ENCODE assay signal across 26 mouse cellular contexts in genomic region chr6:65798390-65798789, GRCm38 (mm10). TPM values are rescaled to one million over a fixed set of nuclear protein-coding genes. Genes with fewer than 3 reads are reported as not detected.
"Had no signal": no experiment of that assay in that cellular context is flagged by ENCODE, and none has a peak within 500 bp of the region (broad histone marks: within the 10 kb centered on the region; RNA-seq: fewer than 3 reads in every experiment).

No protein-coding gene starts in this region.

- H3K4me3 ChIP-seq: embryonic facial prominence, embryonic 10.5 days; embryonic facial prominence, embryonic 12.5 days; embryonic facial prominence, embryonic 13.5 days; embryonic facial prominence, embryonic 15.5 days; erythroblast, embryonic 14.5 days; forebrain, embryonic 10.5 days; forebrain, embryonic 12.5 days; forebrain, embryonic 13.5 days; forebrain, embryonic 15.5 days; gastrocnemius, adult 2 months; heart, adult 2 months had no signal

- H3K4me2 ChIP-seq: embryonic facial prominence, embryonic 12.5 days; embryonic facial prominence, embryonic 13.5 days; embryonic facial prominence, embryonic 15.5 days; forebrain, embryonic 12.5 days; forebrain, embryonic 13.5 days; forebrain, embryonic 15.5 days had no signal

- H3K27ac ChIP-seq: embryonic facial prominence, embryonic 10.5 days; embryonic facial prominence, embryonic 12.5 days; embryonic facial prominence, embryonic 13.5 days; embryonic facial prominence, embryonic 15.5 days; forebrain, embryonic 10.5 days; forebrain, embryonic 12.5 days; forebrain, embryonic 13.5 days; forebrain, embryonic 15.5 days; gastrocnemius, adult 2 months; heart, adult 2 months had no signal

- H3K9me3 ChIP-seq: embryonic facial prominence, embryonic 10.5 days; embryonic facial prominence, embryonic 12.5 days; embryonic facial prominence, embryonic 13.5 days; embryonic facial prominence, embryonic 15.5 days; forebrain, embryonic 10.5 days; forebrain, embryonic 12.5 days; forebrain, embryonic 13.5 days; forebrain, embryonic 15.5 days had no signal

- H3K36me3 ChIP-seq: forebrain, embryonic 12.5 days; forebrain, embryonic 15.5 days had no signal

- H3K9ac ChIP-seq: embryonic facial prominence, embryonic 12.5 days; embryonic facial prominence, embryonic 13.5 days; embryonic facial prominence, embryonic 15.5 days; forebrain, embryonic 12.5 days; forebrain, embryonic 13.5 days; forebrain, embryonic 15.5 days; forebrain, postnatal 0 days had no signal

- H3K4me1 ChIP-seq: embryonic facial prominence, embryonic 10.5 days; embryonic facial prominence, embryonic 12.5 days; embryonic facial prominence, embryonic 15.5 days; forebrain, embryonic 10.5 days; forebrain, embryonic 12.5 days; forebrain, embryonic 13.5 days; forebrain, embryonic 15.5 days had no signal

- H3K27me3 ChIP-seq: embryonic facial prominence, embryonic 12.5 days; embryonic facial prominence, embryonic 13.5 days; embryonic facial prominence, embryonic 15.5 days; forebrain, embryonic 12.5 days; forebrain, embryonic 13.5 days; forebrain, embryonic 15.5 days had no signal

- ATAC-seq: forebrain, embryonic 13.5 days; forebrain, embryonic 14.5 days; forebrain, embryonic 15.5 days; forebrain, embryonic 16.5 days; forebrain, postnatal 0 days had no signal

- DNase-seq: cerebellum, adult 9-11 months; cerebellum, postnatal 10 days; cerebellum, postnatal 14 days; cerebellum, postnatal 25 days; cerebellum, postnatal 36 days; embryo, embryonic 11 days; forebrain, postnatal 0 days; gastrocnemius, adult 2 months; gastrocnemius, postnatal 10 days; gastrocnemius, postnatal 14 days; gastrocnemius, postnatal 25 days; gastrocnemius, postnatal 36 days; heart, adult 11 months; heart, adult 18-20 months; heart, adult 2 months had no signal

RNA-seq across cellular contexts. Expression of gene Prdm5, which starts 19.6 kb away (rescaled TPM):
- polyA plus RNA-seq: erythroblast, embryonic 14.5 days had no signal
